Mouse (Mus musculus): ENCODE data around the gene Raver1. TPM values are rescaled to one million over a fixed set of nuclear protein-coding genes. Genes with fewer than 3 reads are reported as not detected.

Raver1 gene
- 26.0 TPM for polyA plus RNA-seq (2015; fragmentation: Illumina TruSeq; extraction: RNeasy Lipid Tissue Mini Kit (QIAGEN cat#74804); ENCODE audit: insufficient read depth, low replicate concordance)

GRCm38 (mm10) chr9:21091707-21092320 is at the start of gene Raver1, which contains the start of gene Gm38431:
Gene Raver1 (minus strand): TSS chr9:21092008.
Gene Gm38431 (minus strand): TSS chr9:21091997.

DNA sequence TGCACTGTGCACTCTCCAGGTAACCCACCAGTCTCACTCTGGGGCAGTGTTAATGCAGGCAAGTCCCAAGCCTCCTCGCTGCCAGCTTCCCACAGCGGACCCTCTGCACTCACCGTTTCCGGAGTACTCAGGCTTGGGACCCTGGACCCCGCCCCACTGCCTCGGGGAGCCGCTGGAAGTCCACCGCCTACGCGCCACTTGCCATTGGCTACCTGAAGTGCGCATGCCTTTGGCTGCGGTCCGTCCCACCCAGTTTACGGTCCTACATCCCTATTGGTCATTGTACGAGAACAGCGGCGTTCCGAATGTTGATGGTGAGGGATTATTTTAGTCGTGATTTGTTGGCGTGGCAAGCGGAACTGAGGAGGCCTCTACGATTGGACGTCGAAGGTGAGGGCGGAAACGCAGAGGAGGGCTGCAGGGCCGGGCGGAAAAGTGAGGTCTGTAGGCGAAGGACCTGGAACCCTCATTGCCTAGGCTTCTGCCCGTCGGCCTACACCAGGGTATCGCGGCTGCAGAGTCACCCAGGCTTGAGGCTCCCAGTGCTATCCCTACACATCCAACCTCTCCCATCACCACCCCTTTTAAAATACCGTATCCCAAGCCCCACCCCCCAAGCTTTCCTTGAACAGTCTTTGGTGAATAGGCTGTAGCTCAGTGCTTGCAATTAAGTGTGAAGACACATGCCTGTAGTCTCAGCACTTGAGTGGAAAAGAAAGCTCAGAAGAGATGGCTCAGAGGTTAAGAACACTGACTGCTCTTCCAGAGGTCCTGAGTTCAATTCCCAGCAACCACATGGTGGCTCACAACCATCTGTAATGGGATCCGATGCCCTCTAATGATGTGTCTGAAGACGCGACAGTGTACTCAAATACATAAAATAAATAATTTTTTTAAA is 39.5 kb upstream of the Raver1 start, which contains the start of gene Tyk2:
Tyk2 (minus strand) TSS at position 185 of the 898 bp plus-strand sequence.

DNA sequence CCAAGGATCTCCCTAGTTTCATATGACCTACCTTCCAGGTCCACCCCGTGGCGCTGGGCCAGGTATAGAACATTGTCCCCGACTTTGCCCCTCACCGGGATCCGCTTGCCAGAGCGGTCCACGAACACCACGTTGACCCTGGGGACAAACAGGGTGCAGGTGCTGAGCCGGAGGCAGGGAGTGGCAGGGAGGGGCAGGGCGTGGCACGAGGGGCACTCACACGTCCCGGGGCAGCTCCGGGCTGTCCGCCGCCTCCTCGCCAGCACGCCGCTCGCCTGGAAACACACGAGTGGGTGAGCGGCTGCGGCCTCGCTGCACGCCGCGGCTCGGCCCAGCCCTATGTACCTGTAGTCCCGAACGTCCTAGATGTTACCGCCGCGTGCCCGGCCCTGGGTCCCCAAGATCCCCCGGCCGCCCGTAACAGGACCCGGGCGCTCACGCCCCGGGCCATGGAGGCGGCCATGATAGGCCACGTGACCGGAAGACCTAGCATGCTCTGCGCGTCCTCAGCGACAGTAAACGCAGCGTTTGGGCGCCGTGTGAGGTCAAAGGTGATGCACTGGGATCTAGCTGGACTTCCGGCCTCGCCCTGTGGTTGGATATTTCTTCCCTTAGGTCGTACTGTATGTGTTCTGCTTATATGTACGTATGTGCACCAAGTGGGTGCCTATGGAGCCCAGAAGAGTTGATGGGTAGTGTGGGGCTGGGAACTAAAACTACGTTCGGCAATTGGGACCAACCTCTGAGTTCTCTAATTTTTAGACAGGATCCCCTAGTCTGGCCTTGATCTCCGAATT is 18.6 kb downstream of the Raver1 start, which contains the start of the genes Gm49373 and Fdx1l:
Gm49373 (minus strand) TSS at position 53 of the 797 bp plus-strand sequence.
Fdx1l (minus strand) TSS at position 571 of the 797 bp plus-strand sequence.

GRCm38 (mm10) chr9:21067006-21067684 is 24.7 kb downstream of the Raver1 start, which contains the start of gene Zglp1:
Gene Zglp1 (minus strand): TSS chr9:21067093.

DNA sequence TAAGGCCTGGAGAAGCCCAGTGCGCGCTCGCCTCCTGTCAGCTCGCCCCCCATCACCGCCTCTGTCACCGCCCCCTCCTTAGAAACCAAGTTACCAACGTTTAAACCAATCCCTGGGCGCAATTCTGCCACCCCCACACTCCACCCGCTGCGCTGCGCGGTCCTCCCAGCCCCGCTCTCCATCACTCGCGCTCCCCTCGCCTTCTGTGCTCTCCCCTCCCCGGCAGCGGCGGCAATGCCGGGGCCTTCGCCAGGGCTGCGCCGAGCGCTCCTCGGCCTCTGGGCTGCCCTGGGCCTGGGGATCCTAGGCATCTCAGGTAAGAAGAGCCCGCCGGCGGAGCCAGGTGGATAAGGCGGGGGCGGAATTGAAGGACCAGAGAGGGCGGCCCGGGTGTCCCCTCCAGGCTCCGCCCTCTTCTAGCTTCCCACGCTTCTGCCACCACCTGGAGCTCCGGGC is 59.9 kb downstream of the Raver1 start, which contains the start of gene Icam5:
Icam5 (plus strand) TSS at position 178 of the 456 bp plus-strand sequence.

GRCm38 (mm10) chr9:21029291-21030054 is 62.3 kb downstream of the Raver1 start, which contains the start of gene Icam4:
Gene Icam4 (plus strand): TSS chr9:21029373.

Other genes with a start within 250 kb of the Raver1 start
- 29.9 TPM for gene A230050P20Rik, start 223.4 kb downstream of the Raver1 start, polyA plus RNA-seq (2015; fragmentation: Illumina TruSeq; extraction: RNeasy Lipid Tissue Mini Kit (QIAGEN cat#74804); ENCODE audit: insufficient read depth, low replicate concordance)
- 0.44 TPM for gene Angptl6, start 212.3 kb downstream of the Raver1 start, polyA plus RNA-seq (2015; fragmentation: Illumina TruSeq; extraction: RNeasy Lipid Tissue Mini Kit (QIAGEN cat#74804); ENCODE audit: insufficient read depth, low replicate concordance)
- 14.3 TPM for gene Ppan, start 203.8 kb downstream of the Raver1 start, polyA plus RNA-seq (2015; fragmentation: Illumina TruSeq; extraction: RNeasy Lipid Tissue Mini Kit (QIAGEN cat#74804); ENCODE audit: insufficient read depth, low replicate concordance)
- gene Eif3g, start 193.4 kb downstream of the Raver1 start, polyA plus RNA-seq (2015; fragmentation: Illumina TruSeq; extraction: RNeasy Lipid Tissue Mini Kit (QIAGEN cat#74804); ENCODE audit: insufficient read depth, low replicate concordance), result 129 TPM
- 50.1 TPM for gene Dnmt1, start 132.1 kb downstream of the Raver1 start, polyA plus RNA-seq (2015; fragmentation: Illumina TruSeq; extraction: RNeasy Lipid Tissue Mini Kit (QIAGEN cat#74804); ENCODE audit: insufficient read depth, low replicate concordance)
- 2.0 TPM for gene S1pr2, start 115.2 kb downstream of the Raver1 start, polyA plus RNA-seq (2015; fragmentation: Illumina TruSeq; extraction: RNeasy Lipid Tissue Mini Kit (QIAGEN cat#74804); ENCODE audit: insufficient read depth, low replicate concordance)
- 16.7 TPM for gene Mrpl4, start 89.3 kb downstream of the Raver1 start, polyA plus RNA-seq (2015; fragmentation: Illumina TruSeq; extraction: RNeasy Lipid Tissue Mini Kit (QIAGEN cat#74804); ENCODE audit: insufficient read depth, low replicate concordance)
- gene Icam1, start 76.0 kb downstream of the Raver1 start, polyA plus RNA-seq (2015; fragmentation: Illumina TruSeq; extraction: RNeasy Lipid Tissue Mini Kit (QIAGEN cat#74804); ENCODE audit: insufficient read depth, low replicate concordance), result 75.3 TPM
- gene Icam4, start 62.6 kb downstream of the Raver1 start, polyA plus RNA-seq (2015; fragmentation: Illumina TruSeq; extraction: RNeasy Lipid Tissue Mini Kit (QIAGEN cat#74804); ENCODE audit: insufficient read depth, low replicate concordance), result 0.57 TPM
- 0.10 TPM for gene Icam5, start 59.9 kb downstream of the Raver1 start, polyA plus RNA-seq (2015; fragmentation: Illumina TruSeq; extraction: RNeasy Lipid Tissue Mini Kit (QIAGEN cat#74804); ENCODE audit: insufficient read depth, low replicate concordance)
- gene Zglp1, start 24.9 kb downstream of the Raver1 start, polyA plus RNA-seq (2015; fragmentation: Illumina TruSeq; extraction: RNeasy Lipid Tissue Mini Kit (QIAGEN cat#74804); ENCODE audit: insufficient read depth, low replicate concordance), result 0.33 TPM
- gene Gm49373, start 18.9 kb downstream of the Raver1 start, polyA plus RNA-seq (2015; fragmentation: Illumina TruSeq; extraction: RNeasy Lipid Tissue Mini Kit (QIAGEN cat#74804); ENCODE audit: insufficient read depth, low replicate concordance), result not detected
- gene Fdx1l, start 18.4 kb downstream of the Raver1 start, polyA plus RNA-seq (2015; fragmentation: Illumina TruSeq; extraction: RNeasy Lipid Tissue Mini Kit (QIAGEN cat#74804); ENCODE audit: insufficient read depth, low replicate concordance), result 21.1 TPM
- gene Gm38431, start within 50 bp of the Raver1 start, polyA plus RNA-seq (2015; fragmentation: Illumina TruSeq; extraction: RNeasy Lipid Tissue Mini Kit (QIAGEN cat#74804); ENCODE audit: insufficient read depth, low replicate concordance), result 1.5 TPM
- gene Tyk2, start 39.2 kb upstream of the Raver1 start, polyA plus RNA-seq (2015; fragmentation: Illumina TruSeq; extraction: RNeasy Lipid Tissue Mini Kit (QIAGEN cat#74804); ENCODE audit: insufficient read depth, low replicate concordance), result 33.0 TPM
- gene Cdc37, start 58.0 kb upstream of the Raver1 start, polyA plus RNA-seq (2015; fragmentation: Illumina TruSeq; extraction: RNeasy Lipid Tissue Mini Kit (QIAGEN cat#74804); ENCODE audit: insufficient read depth, low replicate concordance), result 112 TPM
- 8.6 TPM for gene Pde4a, start 73.7 kb upstream of the Raver1 start, polyA plus RNA-seq (2015; fragmentation: Illumina TruSeq; extraction: RNeasy Lipid Tissue Mini Kit (QIAGEN cat#74804); ENCODE audit: insufficient read depth, low replicate concordance)
- gene Keap1, start 147.4 kb upstream of the Raver1 start, polyA plus RNA-seq (2015; fragmentation: Illumina TruSeq; extraction: RNeasy Lipid Tissue Mini Kit (QIAGEN cat#74804); ENCODE audit: insufficient read depth, low replicate concordance), result 18.0 TPM
- gene S1pr5, start 156.4 kb upstream of the Raver1 start, polyA plus RNA-seq (2015; fragmentation: Illumina TruSeq; extraction: RNeasy Lipid Tissue Mini Kit (QIAGEN cat#74804); ENCODE audit: insufficient read depth, low replicate concordance), result 3.4 TPM
- 8.0 TPM for gene Atg4d, start 173.3 kb upstream of the Raver1 start, polyA plus RNA-seq (2015; fragmentation: Illumina TruSeq; extraction: RNeasy Lipid Tissue Mini Kit (QIAGEN cat#74804); ENCODE audit: insufficient read depth, low replicate concordance)
- 70.9 TPM for gene Kri1, start 196.0 kb upstream of the Raver1 start, polyA plus RNA-seq (2015; fragmentation: Illumina TruSeq; extraction: RNeasy Lipid Tissue Mini Kit (QIAGEN cat#74804); ENCODE audit: insufficient read depth, low replicate concordance)
- gene Cdkn2d, start 199.4 kb upstream of the Raver1 start, polyA plus RNA-seq (2015; fragmentation: Illumina TruSeq; extraction: RNeasy Lipid Tissue Mini Kit (QIAGEN cat#74804); ENCODE audit: insufficient read depth, low replicate concordance), result 23.0 TPM
- 4.0 TPM for gene Ap1m2, start 220.3 kb upstream of the Raver1 start, polyA plus RNA-seq (2015; fragmentation: Illumina TruSeq; extraction: RNeasy Lipid Tissue Mini Kit (QIAGEN cat#74804); ENCODE audit: insufficient read depth, low replicate concordance)
- 243 TPM for gene Slc44a2, start 228.7 kb upstream of the Raver1 start, polyA plus RNA-seq (2015; fragmentation: Illumina TruSeq; extraction: RNeasy Lipid Tissue Mini Kit (QIAGEN cat#74804); ENCODE audit: insufficient read depth, low replicate concordance)